23 mouse cellular contexts compared by ENCODE assay signal in the genomic region with DNA sequence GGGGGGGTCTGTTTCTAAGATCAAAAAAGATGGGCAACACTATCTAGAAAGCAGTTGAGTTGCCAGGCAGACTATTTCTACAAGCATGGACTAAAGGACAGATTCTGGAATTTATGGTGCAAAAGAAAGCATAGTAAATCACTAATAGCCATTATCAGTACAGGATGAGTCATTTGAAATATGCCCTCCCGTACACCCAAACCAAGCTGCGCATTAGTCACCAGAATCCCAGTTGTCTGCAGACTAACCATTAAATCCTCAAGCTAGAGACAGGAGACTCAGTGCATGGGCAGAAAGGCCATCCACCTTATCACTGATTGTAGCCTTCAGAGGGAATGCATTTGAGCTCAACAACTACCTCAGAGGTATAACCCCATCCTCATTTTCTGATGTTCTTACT.
DNase-seq lines count a peak whose midpoint lies in the region; ATAC-seq lines count a peak whose summit lies in the region.
"Had no signal": no experiment of that assay in that cellular context is flagged by ENCODE, and none has a peak within 500 bp of the region (broad histone marks: within the 10 kb centered on the region; RNA-seq: fewer than 3 reads in every experiment).

No protein-coding gene starts in this region.

- H3K9ac ChIP-seq in kidney, embryonic 16.5 days (replicated peaks; ENCODE audit: low read length) = no peak overlapping the region
- H3K9ac ChIP-seq in hindbrain, embryonic 14.5 days = no peak overlapping the region
- H3K9ac ChIP-seq: forebrain, embryonic 13.5 days; forebrain, postnatal 0 days; heart, embryonic 12.5 days; heart, embryonic 15.5 days; hindbrain, embryonic 15.5 days had no signal

- DNase-seq in adrenal gland, adult 2 months = peak; percentile 53
- no peak for DNase-seq in adrenal gland, adult 18-20 months (ENCODE audit: low spot score in 2 of 2)
- peak; percentile 7 for DNase-seq in adrenal gland, postnatal 10 days
- DNase-seq in adrenal gland, postnatal 36 days = peak; percentile 25 to 34
- no peak for DNase-seq in right cerebral cortex, postnatal 36 days (ENCODE audit: low spot score in 2 of 2)
- no peak for DNase-seq in hindbrain, embryonic 14.5 days (ENCODE audit: low spot score)
- DNase-seq: cerebellum, adult 18-20 months; cerebellum, adult 9-10 months; cerebellum, postnatal 14 days; gastrocnemius, postnatal 25 days; heart, adult 18-20 months; heart, postnatal 10 days; heart, postnatal 36 days; kidney, adult 2 months had no signal

- WGBS in kidney, embryonic 16.5 days = 82% methylated on average over 2 of the region's 2 CpGs
- WGBS in hindbrain, embryonic 14.5 days = 96% methylated on average over 2 of the region's 2 CpGs

- no peaks in the 10 kb centered on the region for H3K4me1 ChIP-seq in kidney, embryonic 16.5 days (ENCODE audit: insufficient read depth, low read length)
- H3K4me1 ChIP-seq in hindbrain, embryonic 14.5 days (replicated peaks; ENCODE audit: control insufficient read depth, insufficient read depth, low read length) = no peaks in the 10 kb centered on the region
- H3K4me1 ChIP-seq: forebrain, embryonic 10.5 days; forebrain, embryonic 13.5 days; heart, embryonic 12.5 days; heart, embryonic 15.5 days; hindbrain, embryonic 15.5 days had no signal

- H3K27ac ChIP-seq in kidney, embryonic 16.5 days (ENCODE audit: low read length) = no peak overlapping the region
- no peak overlapping the region for H3K27ac ChIP-seq in hindbrain, embryonic 14.5 days
- H3K27ac ChIP-seq: forebrain, embryonic 10.5 days; forebrain, embryonic 13.5 days; heart, embryonic 15.5 days; hindbrain, embryonic 15.5 days had no signal

- no peaks in the 10 kb centered on the region for H3K9me3 ChIP-seq in kidney, embryonic 16.5 days (ENCODE audit: low read length)
- H3K9me3 ChIP-seq in hindbrain, embryonic 14.5 days (ENCODE audit: control insufficient read depth, low read length) = no peaks in the 10 kb centered on the region
- H3K9me3 ChIP-seq: forebrain, embryonic 10.5 days; forebrain, embryonic 13.5 days; heart, embryonic 12.5 days; heart, embryonic 15.5 days; hindbrain, embryonic 15.5 days had no signal

- H3K27me3 ChIP-seq in kidney, embryonic 16.5 days (ENCODE audit: insufficient read depth, low read length) = no peaks in the 10 kb centered on the region
- H3K27me3 ChIP-seq in hindbrain, embryonic 14.5 days (ENCODE audit: control insufficient read depth, insufficient read depth, low read length) = no peaks in the 10 kb centered on the region
- H3K27me3 ChIP-seq: forebrain, embryonic 13.5 days; heart, embryonic 12.5 days; heart, embryonic 15.5 days; hindbrain, embryonic 15.5 days had no signal

- H3K4me2 ChIP-seq in kidney, embryonic 16.5 days (replicated peaks; ENCODE audit: low read depth, low read length) = no peak overlapping the region
- no peak overlapping the region for H3K4me2 ChIP-seq in hindbrain, embryonic 14.5 days (replicated peaks)
- H3K4me2 ChIP-seq: forebrain, embryonic 13.5 days; heart, embryonic 12.5 days; heart, embryonic 15.5 days; hindbrain, embryonic 15.5 days had no signal

- no peak overlapping the region for H3K4me3 ChIP-seq in kidney, embryonic 16.5 days (ENCODE audit: low read length)
- H3K4me3 ChIP-seq in hindbrain, embryonic 14.5 days (replicated peaks; ENCODE audit: low read length) = no peak overlapping the region
- H3K4me3 ChIP-seq: forebrain, embryonic 10.5 days; forebrain, embryonic 13.5 days; heart, embryonic 12.5 days; heart, embryonic 15.5 days; hindbrain, embryonic 15.5 days had no signal

- H3K36me3 ChIP-seq in kidney, embryonic 16.5 days (ENCODE audit: insufficient read depth, low read length) = no peaks in the 10 kb centered on the region
- no peaks in the 10 kb centered on the region for H3K36me3 ChIP-seq in hindbrain, embryonic 14.5 days (replicated peaks; ENCODE audit: control insufficient read depth, insufficient read depth)
- H3K36me3 ChIP-seq: forebrain, embryonic 10.5 days; heart, embryonic 12.5 days; heart, embryonic 15.5 days; hindbrain, embryonic 15.5 days had no signal

- no peak for ATAC-seq in kidney, embryonic 16.5 days (ENCODE audit: low FRiP score, low TSS enrichment)
- no peak for ATAC-seq in hindbrain, embryonic 14.5 days (ENCODE audit: low FRiP score)
- ATAC-seq: activated CD4-positive, CD25-positive, alpha-beta regulatory T cell, adult 4 months; forebrain, embryonic 13.5 days; forebrain, postnatal 0 days; intestine, postnatal 0 days had no signal

Comparison
In these comparisons a context has a peak if more than half of its experiments do, and no peak if none do; other contexts are left out.
1. DNase-seq: peak in adrenal gland, adult 2 months (single experiment), adrenal gland, postnatal 10 days (single experiment) and adrenal gland, postnatal 36 days (2 of 2); none in adrenal gland, adult 18-20 months (0 of 2), right cerebral cortex, postnatal 36 days (0 of 2) and hindbrain, embryonic 14.5 days (single experiment).